Mouse (Mus musculus): Measurements from ENCODE around the gene Kcnj15. TPM values are rescaled to one million over a fixed set of nuclear protein-coding genes. Genes with fewer than 3 reads are reported as not detected.

The Kcnj15 gene
- total RNA-seq, 2 experiments from 2014 or later: not detected

GRCm38 (mm10) chr16:95285767-95286166 lies 28.4 kb downstream of the Kcnj15 start:
- ATAC-seq (replicated peaks; ENCODE audit: poor library complexity, severe bottlenecking): no peak

DNA sequence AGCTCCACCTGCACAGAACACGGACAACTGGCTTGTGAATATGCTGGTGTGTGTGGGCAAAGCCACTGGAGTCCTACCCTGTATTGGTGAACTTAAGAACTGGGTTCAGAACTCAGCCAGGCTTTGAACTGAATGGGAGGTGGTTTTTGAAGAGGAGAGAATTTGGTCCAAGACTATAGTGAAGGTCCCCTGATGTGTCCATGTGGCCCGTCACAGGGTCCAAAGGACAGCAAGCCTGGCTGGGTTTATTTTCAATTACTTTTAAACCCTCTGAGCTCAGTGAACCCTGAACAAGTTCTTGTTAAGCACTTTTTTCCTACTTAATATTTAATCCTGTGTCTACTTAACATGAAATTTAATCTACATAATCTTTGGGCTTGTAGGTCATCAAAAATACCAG lies 30.3 kb downstream of the Kcnj15 start:
- ATAC-seq (replicated peaks; ENCODE audit: poor library complexity, severe bottlenecking): no peak

- peak; percentile 37; the same call in 1 of the 2 replicates for ATAC-seq (replicated peaks; ENCODE audit: poor library complexity, severe bottlenecking)
Observed at GRCm38 (mm10) chr16:95289375-95289774, 32.0 kb downstream of the Kcnj15 start.

DNA sequence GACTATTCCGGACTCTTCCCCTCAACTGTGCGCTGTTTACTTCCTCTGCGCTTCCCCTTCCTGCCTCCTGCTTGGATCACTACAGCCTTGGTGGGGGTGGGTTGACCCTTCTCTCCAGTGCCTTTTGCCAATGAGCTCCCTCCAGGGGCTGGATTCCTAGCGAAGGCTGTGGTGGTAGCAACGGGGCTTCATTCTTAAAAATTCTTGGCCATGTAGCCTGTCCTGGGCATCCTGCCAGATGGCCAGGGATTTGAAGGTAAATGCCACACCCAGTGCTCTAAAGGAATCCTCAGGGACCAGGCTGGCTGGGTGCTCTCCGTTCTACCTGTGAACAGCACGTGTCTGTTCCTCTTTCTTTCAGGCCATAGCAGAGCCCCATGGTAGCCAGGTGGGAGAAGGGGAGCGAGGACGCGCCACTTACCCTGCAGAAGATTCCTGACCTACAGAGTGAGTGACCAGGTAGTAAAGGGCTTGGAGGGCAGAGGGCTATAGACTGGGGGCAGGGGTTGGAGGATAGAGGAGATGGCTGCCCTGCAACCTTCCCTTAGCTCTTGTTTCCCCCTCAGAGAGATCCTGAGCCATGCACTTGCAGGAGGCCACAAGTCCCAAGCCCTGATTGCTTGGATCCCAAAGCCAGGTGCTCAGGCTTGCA lies 34.2 kb downstream of the Kcnj15 start:
- no peak for ATAC-seq (replicated peaks; ENCODE audit: poor library complexity, severe bottlenecking)

GRCm38 (mm10) chr16:95292843-95293505 lies 35.6 kb downstream of the Kcnj15 start:
- no peak for ATAC-seq (replicated peaks; ENCODE audit: poor library complexity, severe bottlenecking)

DNA sequence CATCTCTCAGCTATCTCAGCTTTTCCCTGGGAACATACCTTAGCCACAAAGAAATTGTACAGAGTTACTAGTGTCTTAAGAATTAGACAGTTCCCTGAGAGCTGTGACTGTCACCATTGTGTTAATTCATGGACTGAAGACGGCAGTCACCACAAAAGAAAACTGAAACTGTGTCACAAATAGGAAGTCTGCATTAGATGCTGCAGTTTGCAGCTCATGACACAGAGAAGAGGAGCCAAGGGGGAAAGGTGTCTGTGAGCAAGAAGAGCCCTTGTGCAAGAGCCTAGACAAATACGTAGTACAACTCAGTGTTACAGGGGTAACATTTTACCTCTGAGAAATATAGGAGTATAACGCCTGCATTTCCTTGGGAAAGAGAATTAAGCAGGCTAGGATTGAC lies 40.3 kb downstream of the Kcnj15 start:
- ATAC-seq (replicated peaks; ENCODE audit: poor library complexity, severe bottlenecking): peak; percentile 88

- no peak for ATAC-seq (replicated peaks; ENCODE audit: poor library complexity, severe bottlenecking)
Observed at GRCm38 (mm10) chr16:95301667-95302066, 44.3 kb downstream of the Kcnj15 start.

DNA sequence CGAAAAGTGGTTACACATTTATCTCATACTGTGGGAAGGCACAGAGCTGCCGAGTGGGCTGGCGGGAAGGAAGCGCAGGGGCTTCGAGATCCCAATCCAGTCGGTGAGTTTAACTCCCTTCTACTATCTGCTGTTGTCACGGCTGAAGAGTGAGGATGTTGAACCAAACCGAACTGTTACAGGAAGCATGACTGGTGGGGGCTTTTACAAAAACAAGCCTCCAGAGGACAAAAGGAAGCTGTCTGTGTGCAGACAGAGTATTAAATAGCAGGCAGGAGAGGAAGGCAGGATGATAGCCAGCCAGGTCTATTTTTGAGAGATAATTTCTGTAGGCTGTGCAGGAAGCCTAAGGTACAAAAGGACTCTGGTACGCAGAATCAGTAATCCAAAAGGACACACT lies 46.3 kb downstream of the Kcnj15 start:
- no peak; the same call in 1 of the 2 replicates for ATAC-seq (replicated peaks; ENCODE audit: poor library complexity, severe bottlenecking)

DNA sequence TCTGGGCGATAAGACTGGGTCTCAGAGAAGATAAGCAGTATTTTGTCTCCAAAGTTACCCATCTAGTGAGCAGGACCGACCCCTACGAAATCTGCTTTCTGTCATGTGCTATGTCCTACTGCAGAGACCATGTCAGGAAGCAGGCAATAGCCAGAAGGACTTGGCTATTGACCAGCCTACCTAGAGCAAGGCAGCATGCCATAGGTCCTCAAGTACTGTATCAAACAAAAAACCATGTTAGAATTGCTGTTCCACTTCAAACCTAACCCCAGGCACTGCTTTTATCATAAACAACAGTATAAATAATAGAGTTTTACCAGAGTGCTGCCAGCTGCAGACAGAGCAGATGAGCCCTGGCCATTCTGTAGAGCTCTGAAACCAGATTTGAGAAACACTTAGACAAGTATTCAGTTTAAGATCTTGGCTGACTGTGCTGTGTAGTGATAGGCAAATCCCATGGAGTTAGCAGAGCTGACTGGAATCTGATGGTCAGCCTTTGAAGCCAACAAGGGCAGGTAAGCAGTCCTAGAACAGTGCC lies 50.5 kb downstream of the Kcnj15 start:
- no peak for ATAC-seq (replicated peaks; ENCODE audit: poor library complexity, severe bottlenecking)

GRCm38 (mm10) chr16:95321945-95322625 lies 64.7 kb downstream of the Kcnj15 start:
- no peak for ATAC-seq (replicated peaks; ENCODE audit: poor library complexity, severe bottlenecking)

DNA sequence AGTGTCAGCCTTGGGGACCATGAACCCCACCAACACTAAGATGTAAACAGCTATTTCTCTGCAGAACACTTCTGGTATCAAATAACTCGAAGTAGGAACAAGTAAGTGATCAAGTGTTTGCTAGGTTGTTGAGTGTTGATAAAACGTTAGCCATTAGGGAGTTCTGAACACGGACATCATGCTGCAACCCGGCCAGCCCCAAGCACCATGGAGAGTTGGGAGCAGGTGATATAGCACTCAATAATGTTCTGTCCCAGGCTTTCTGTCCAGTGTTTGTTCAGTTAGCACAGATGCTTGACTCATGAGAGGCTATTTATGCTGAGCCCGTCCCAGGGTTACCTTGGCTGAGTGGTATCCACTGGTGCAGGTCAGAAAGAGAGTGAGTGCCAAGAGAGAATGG lies 74.8 kb downstream of the Kcnj15 start:
- ATAC-seq (replicated peaks; ENCODE audit: poor library complexity, severe bottlenecking): no peak

- ATAC-seq (replicated peaks; ENCODE audit: poor library complexity, severe bottlenecking): peak; percentile 86
Observed at GRCm38 (mm10) chr16:95340885-95341791, 83.8 kb downstream of the Kcnj15 start.

- peak; percentile 52 for ATAC-seq (replicated peaks; ENCODE audit: poor library complexity, severe bottlenecking)
Observed at GRCm38 (mm10) chr16:95342030-95342429, 84.7 kb downstream of the Kcnj15 start.

GRCm38 (mm10) chr16:95344961-95345360 lies 87.6 kb downstream of the Kcnj15 start:
- ATAC-seq (replicated peaks; ENCODE audit: poor library complexity, severe bottlenecking): no peak

DNA sequence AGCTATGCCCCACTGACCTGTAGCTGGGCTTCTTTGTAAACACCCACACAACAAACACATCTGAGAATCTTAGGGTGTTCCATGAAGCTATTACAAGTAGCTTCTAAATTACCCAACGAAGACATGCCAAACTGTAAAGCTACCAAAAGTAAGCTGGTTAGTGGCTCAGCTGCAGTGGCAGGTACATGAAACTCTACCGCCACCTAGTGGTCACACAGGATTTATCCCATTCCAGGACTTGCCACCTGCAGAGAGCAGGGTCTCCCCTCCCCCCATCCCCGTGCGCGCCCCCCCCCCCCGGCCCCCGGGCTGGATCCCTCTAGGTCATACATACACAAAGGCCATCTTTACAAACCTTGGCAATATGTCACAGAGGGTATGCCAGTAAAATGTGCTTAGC lies 88.5 kb downstream of the Kcnj15 start:
- ATAC-seq (replicated peaks; ENCODE audit: poor library complexity, severe bottlenecking): no peak

- ATAC-seq (replicated peaks; ENCODE audit: poor library complexity, severe bottlenecking): no peak
Observed at GRCm38 (mm10) chr16:95347202-95347601, 89.8 kb downstream of the Kcnj15 start.

DNA sequence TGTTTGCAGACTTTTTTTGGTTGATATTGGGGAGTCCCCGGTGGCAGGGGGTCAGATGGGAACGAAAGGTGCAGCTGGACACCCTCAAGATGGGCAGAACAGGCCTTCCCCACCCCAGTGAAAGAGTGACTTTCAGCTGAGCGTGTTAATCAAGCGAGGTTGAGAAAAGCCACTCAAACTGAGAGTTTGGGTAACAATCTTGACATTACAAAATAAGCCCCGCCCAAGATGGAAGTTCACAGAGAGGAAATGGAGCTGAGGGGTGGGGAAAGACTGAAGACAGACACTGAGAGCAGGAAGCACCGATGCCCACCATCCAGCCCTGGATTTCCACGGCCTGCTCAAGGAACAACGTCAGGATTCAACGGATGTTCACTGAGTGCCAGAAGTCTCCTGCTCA lies 91.2 kb downstream of the Kcnj15 start:
- peak; percentile 54 for ATAC-seq (replicated peaks; ENCODE audit: poor library complexity, severe bottlenecking)

DNA sequence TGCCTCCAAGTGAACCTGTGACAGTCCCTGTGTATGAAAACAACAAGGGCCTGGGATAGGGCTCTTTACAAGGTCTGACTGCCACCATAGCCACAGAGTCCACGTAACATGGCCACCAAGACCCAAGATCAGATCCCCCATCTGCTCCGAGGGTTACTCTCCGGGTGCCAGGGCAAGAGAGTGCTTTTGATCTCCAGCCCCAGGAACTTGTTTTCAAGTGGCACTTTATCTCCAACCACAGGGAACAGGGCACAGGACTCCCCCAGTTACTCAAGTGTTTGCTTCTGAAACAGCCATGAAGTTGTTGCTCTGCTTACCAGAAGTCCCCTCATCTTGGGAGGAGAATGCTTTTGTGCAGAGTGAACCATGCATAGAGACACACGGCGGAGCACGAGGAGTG lies 92.0 kb downstream of the Kcnj15 start:
- 0 out of 2 replicates have a peak, but pooled peaks have one; percentile 0 for ATAC-seq (replicated peaks; ENCODE audit: poor library complexity, severe bottlenecking)

DNA sequence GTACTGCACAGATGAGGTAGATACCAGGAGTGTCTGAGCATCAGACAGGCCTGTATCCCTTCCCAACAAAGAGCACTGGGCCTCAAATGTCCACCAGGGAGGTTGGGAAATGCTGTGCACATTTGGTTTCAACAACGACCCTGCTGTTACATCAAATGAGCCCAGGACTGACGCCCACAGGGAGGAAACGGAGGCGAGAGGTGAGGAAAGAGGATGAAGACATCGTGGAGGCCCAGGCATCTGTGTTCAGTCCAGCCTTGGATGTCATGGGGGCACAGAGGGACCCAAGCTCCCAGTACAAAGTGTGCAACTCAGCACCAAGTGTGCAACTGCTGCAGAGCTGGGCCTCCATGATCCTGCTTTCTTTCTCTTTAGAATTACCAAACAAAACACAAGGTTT lies 92.4 kb downstream of the Kcnj15 start:
- peak; percentile 86 for ATAC-seq (replicated peaks; ENCODE audit: poor library complexity, severe bottlenecking)
